Mouse (Mus musculus): Measurements from ENCODE around the gene Tmem80. TPM values are rescaled to one million over a fixed set of nuclear protein-coding genes. Genes with fewer than 3 reads are reported as not detected.
A peak's percentile ranks its signal among the peaks of the same experiment; 100 is the strongest.

Gene Tmem80
- polyA plus RNA-seq, 1 experiment, result 23.7 TPM

GRCm38 (mm10) chr7:141324686-141325085, 2.9 kb upstream of the Tmem80 start:
- H3K27ac ChIP-seq (ENCODE audit: insufficient read depth, low read depth, low read length), result no peak overlapping the region
- peaks cover 32% of the 10 kb centered on the region for H3K36me3 ChIP-seq (ENCODE audit: control insufficient read depth, insufficient read depth, low read length)
- no peak overlapping the region for H3K4me3 ChIP-seq (ENCODE audit: low read depth, low read length)
- WGBS, result 19% methylated on average over 1 of the region's 1 CpGs
- no peaks in the 10 kb centered on the region for H3K27me3 ChIP-seq (ENCODE audit: control insufficient read depth, insufficient read depth, low read length)
- TF ChIP-seq CTCF (IDR thresholded peaks at IDR 0.05; ENCODE audit: extremely low read depth, insufficient read length, insufficient replicate concordance, low read depth, low read length), result no peak
- no peak for TF ChIP-seq POLR2A (IDR thresholded peaks at IDR 0.05; ENCODE audit: low read depth, low read length)
- peaks cover 14% of the 10 kb centered on the region for H3K4me1 ChIP-seq (ENCODE audit: control insufficient read depth, insufficient read depth, insufficient read length, low read length)

- TF ChIP-seq CTCF (IDR thresholded peaks at IDR 0.05; ENCODE audit: extremely low read depth, insufficient read length, insufficient replicate concordance, low read depth, low read length) (no peak), POLR2A (IDR thresholded peaks at IDR 0.05; ENCODE audit: low read depth, low read length) (no peak)
- peaks cover 14% of the 10 kb centered on the region for H3K4me1 ChIP-seq (ENCODE audit: control insufficient read depth, insufficient read depth, insufficient read length, low read length)
- H3K4me3 ChIP-seq (ENCODE audit: low read depth, low read length), result peak overlapping the region; percentile 84
- 2% methylated on average over 34 of the region's 35 CpGs for WGBS
- H3K27me3 ChIP-seq (ENCODE audit: control insufficient read depth, insufficient read depth, low read length), result no peaks in the 10 kb centered on the region
- peak overlapping the region; percentile 56 for H3K27ac ChIP-seq (ENCODE audit: insufficient read depth, low read depth, low read length)
- H3K36me3 ChIP-seq (ENCODE audit: control insufficient read depth, insufficient read depth, low read length), result peaks cover 16% of the 10 kb centered on the region
These were observed 743 bp upstream of the Tmem80 start for GRCm38 (mm10) chr7:141326546-141327446.

GRCm38 (mm10) chr7:141328373-141328990, 943 bp downstream of the Tmem80 start:
- 7% methylated on average over 24 of the region's 24 CpGs for WGBS
- H3K4me1 ChIP-seq (ENCODE audit: control insufficient read depth, insufficient read depth, insufficient read length, low read length), result peaks cover 19% of the 10 kb centered on the region
- H3K36me3 ChIP-seq (ENCODE audit: control insufficient read depth, insufficient read depth, low read length), result peaks cover 7% of the 10 kb centered on the region
- TF ChIP-seq POLR2A (IDR thresholded peaks at IDR 0.05; ENCODE audit: low read depth, low read length), result no peak
- TF ChIP-seq CTCF (IDR thresholded peaks at IDR 0.05; ENCODE audit: extremely low read depth, insufficient read length, insufficient replicate concordance, low read depth, low read length), result no peak
- peak overlapping the region; percentile 99 for H3K27ac ChIP-seq (ENCODE audit: insufficient read depth, low read depth, low read length)
- H3K27me3 ChIP-seq (ENCODE audit: control insufficient read depth, insufficient read depth, low read length), result no peaks in the 10 kb centered on the region
- H3K4me3 ChIP-seq (ENCODE audit: low read depth, low read length), result peak overlapping the region; percentile 84

- no peaks in the 10 kb centered on the region for H3K27me3 ChIP-seq (ENCODE audit: control insufficient read depth, insufficient read depth, low read length)
- TF ChIP-seq POLR2A (IDR thresholded peaks at IDR 0.05; ENCODE audit: low read depth, low read length) (no peak), CTCF (IDR thresholded peaks at IDR 0.05; ENCODE audit: extremely low read depth, insufficient read length, insufficient replicate concordance, low read depth, low read length) (no peak)
- H3K4me3 ChIP-seq (ENCODE audit: low read depth, low read length), result no peak overlapping the region
- peaks cover 19% of the 10 kb centered on the region for H3K4me1 ChIP-seq (ENCODE audit: control insufficient read depth, insufficient read depth, insufficient read length, low read length)
- no peak overlapping the region for H3K27ac ChIP-seq (ENCODE audit: insufficient read depth, low read depth, low read length)
- peaks cover 13% of the 10 kb centered on the region for H3K36me3 ChIP-seq (ENCODE audit: control insufficient read depth, insufficient read depth, low read length)
These were observed 3.2 kb downstream of the Tmem80 start for GRCm38 (mm10) chr7:141330706-141331105.

- Histone ChIP-seq H3K27ac (ENCODE audit: insufficient read depth, low read depth, low read length) (peak overlapping the region; percentile 72), H3K36me3 (ENCODE audit: control insufficient read depth, insufficient read depth, low read length) (peaks cover 13% of the 10 kb centered on the region), H3K4me1 (ENCODE audit: control insufficient read depth, insufficient read depth, insufficient read length, low read length) (peaks cover 8% of the 10 kb centered on the region), H3K27me3 (ENCODE audit: control insufficient read depth, insufficient read depth, low read length) (no peaks in the 10 kb centered on the region), H3K4me3 (ENCODE audit: low read depth, low read length) (no peak overlapping the region)
- 28% methylated on average over 6 of the region's 6 CpGs for WGBS
- TF ChIP-seq POLR2A (IDR thresholded peaks at IDR 0.05; ENCODE audit: low read depth, low read length), result no peak
- TF ChIP-seq CTCF (IDR thresholded peaks at IDR 0.05; ENCODE audit: extremely low read depth, insufficient read length, insufficient replicate concordance, low read depth, low read length), result 0 out of 2 replicates have a peak, but pooled peaks have one; percentile 3
These were observed 4.5 kb downstream of the Tmem80 start for GRCm38 (mm10) chr7:141331990-141332389.

DNA sequence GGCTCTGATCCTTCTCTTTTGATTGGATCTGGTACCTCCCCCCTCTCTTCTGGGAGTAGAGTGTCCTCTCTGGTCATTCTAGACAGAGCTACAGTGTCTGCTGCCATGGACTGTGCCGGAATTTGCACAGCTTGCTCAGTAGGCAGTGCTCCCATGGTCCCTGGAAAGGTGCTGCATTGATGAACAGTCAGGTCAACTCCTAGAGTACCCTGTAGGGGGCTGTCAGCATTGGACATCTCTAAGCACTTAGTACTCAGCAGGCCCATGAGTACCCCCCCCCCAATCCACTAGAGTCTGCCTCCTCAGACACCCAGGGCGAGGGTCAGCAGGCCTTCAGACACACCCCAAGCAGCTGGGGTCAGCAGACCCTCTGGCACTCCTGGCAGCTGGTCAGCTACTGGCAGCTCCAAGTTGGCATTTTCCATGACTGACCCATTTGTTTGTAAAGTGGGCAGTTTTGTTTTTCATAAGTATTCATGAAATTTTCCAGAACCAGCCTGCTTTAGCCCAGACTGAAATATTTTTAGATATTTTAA, 7.6 kb downstream of the Tmem80 start:
- H3K4me1 ChIP-seq (ENCODE audit: control insufficient read depth, insufficient read depth, insufficient read length, low read length), result peaks cover 17% of the 10 kb centered on the region
- TF ChIP-seq POLR2A (IDR thresholded peaks at IDR 0.05; ENCODE audit: low read depth, low read length) (no peak), CTCF (IDR thresholded peaks at IDR 0.05; ENCODE audit: extremely low read depth, insufficient read length, insufficient replicate concordance, low read depth, low read length) (no peak)
- peaks cover 13% of the 10 kb centered on the region for H3K36me3 ChIP-seq (ENCODE audit: control insufficient read depth, insufficient read depth, low read length)
- WGBS, result 83% methylated on average over 2 of the region's 2 CpGs
- H3K27ac ChIP-seq (ENCODE audit: insufficient read depth, low read depth, low read length), result no peak overlapping the region
- H3K27me3 ChIP-seq (ENCODE audit: control insufficient read depth, insufficient read depth, low read length), result no peaks in the 10 kb centered on the region
- no peak overlapping the region for H3K4me3 ChIP-seq (ENCODE audit: low read depth, low read length)

- Histone ChIP-seq H3K27ac (ENCODE audit: insufficient read depth, low read depth, low read length) (no peak overlapping the region), H3K36me3 (ENCODE audit: control insufficient read depth, insufficient read depth, low read length) (peaks cover 13% of the 10 kb centered on the region), H3K4me3 (ENCODE audit: low read depth, low read length) (no peak overlapping the region), H3K4me1 (ENCODE audit: control insufficient read depth, insufficient read depth, insufficient read length, low read length) (peaks cover 19% of the 10 kb centered on the region), H3K27me3 (ENCODE audit: control insufficient read depth, insufficient read depth, low read length) (no peaks in the 10 kb centered on the region)
- WGBS, result 80% methylated on average over 4 of the region's 4 CpGs
- TF ChIP-seq CTCF (IDR thresholded peaks at IDR 0.05; ENCODE audit: extremely low read depth, insufficient read length, insufficient replicate concordance, low read depth, low read length), result no peak
- TF ChIP-seq POLR2A (IDR thresholded peaks at IDR 0.05; ENCODE audit: low read depth, low read length), result no peak
These were observed 8.1 kb downstream of the Tmem80 start for GRCm38 (mm10) chr7:141335682-141336081.

All from small intestine, adult 2 months (tissue).